Mouse (Mus musculus) T-helper 17 cell (primary cell): ENCODE measurements at regions not wholly inside any gene's neighbourhood (a gene's known extent, or its start where the extent isn't known, plus 50 kb on each side); places are given as distances from the start of the nearest gene placed in this dataset.

ENCODE experiments used
- in situ Hi-C, 2 experiments: fragments of 300-600 bp; cut with MboI, MseI; formaldehyde crosslinking; loops; 1 replicate in 1 of 2; 2 replicates in 1 of 2; pipeline ENCODE4 v1.15.1; 2025; ENCODE audit warnings: high pct_unique_total_duplicates in 2 of 2

DNA sequence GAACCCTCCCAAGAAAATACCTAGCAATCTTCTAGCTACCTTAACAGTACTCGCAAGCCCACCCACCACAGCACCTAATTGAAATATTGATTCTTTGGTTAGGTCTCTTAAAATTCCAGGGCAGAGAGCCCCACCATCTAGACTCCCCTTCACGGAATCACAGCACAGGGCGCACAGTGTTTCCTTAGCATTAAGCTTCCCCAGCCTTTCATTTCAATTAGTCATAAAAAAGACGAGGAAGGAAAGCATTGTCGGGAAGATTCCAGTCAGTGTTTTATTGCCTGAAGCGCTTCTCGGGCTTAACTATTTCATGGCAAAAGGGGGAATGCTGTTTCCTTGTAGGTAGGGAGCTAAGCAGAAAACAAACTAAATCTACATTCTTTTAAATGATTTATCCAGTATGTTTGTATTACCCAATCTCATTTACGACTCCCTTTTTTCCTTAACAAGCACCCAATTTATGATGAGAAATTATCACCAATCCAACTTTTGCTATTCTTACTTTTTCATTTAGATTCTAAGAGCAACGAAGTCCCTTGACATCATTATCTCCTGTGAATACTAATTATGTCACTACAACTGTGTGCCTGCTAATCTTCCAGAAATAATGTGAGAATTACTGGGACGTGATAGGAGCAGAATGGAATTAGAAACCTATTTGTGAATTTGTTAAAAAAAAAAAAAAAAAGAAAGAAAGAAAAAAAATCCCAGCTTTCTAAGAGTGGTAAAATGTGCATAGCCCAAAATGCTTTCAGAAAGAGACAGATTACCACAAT lies 312.6 kb downstream of the Qdpr start:
- in situ Hi-C loops = no loop called here

DNA sequence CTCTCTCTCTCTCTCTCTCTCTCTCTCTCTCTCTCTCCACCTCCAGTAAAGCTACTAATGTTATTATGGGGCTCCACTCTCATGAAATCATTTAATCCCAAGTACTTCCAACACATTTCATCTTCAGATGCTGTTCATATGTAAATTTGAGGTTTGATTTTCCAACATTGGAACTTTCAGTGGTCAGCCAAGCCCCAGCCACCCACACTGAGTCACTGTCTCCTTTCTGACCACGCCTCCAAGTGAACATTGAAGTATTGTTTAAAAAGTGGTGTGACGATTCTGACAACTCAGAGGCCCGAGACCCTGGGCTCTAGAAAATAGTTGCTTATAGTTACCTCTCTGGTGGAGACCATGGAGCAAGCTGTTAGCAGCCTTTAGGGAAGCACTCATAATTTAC lies 313.3 kb downstream of the Qdpr start:
- in situ Hi-C loops = no loop called here

DNA sequence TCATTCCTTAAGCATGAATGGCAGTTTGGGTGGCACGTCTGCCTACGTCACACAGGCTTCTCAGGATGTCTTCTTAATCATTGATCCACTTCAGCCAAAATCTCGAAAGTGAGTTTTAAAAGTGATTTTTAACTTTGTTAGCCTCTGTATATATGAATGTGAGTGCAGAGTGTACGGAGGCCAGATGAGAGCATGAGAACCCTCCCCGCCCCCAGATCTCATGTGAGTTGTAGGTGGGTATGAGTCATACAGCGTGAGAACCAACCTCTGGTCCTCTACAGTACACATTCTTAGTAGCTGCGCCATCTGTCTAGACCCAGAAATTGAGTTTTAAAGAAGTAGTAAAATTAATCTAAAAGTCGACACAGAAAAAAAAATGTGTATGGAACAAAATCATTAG lies 322.1 kb downstream of the Qdpr start:
- in situ Hi-C loops = no loop called here

GRCm38 (mm10) chr5:45121751-45122280 lies 322.3 kb upstream of the Ldb2 start:
- in situ Hi-C loops = no loop called here

DNA sequence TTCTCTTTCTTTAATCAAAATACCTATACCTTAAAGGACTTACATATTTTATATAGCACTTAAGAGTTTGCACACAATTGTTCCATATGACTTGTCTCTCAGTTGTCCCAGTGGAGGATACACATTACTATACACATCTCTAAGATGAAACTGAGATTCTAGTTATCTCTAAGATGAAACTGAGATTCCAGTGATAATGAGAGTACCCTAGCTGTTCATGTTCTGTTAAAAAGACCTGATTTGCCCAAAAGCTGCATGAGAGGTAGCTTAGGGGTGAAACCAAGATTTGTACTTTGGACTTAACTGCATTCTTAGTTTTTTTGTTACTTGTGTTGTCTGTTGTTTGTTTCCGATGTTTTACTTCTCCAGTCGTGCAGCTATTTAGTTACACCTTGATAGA lies 320.3 kb upstream of the Ldb2 start:
- in situ Hi-C loops = no loop called here

DNA sequence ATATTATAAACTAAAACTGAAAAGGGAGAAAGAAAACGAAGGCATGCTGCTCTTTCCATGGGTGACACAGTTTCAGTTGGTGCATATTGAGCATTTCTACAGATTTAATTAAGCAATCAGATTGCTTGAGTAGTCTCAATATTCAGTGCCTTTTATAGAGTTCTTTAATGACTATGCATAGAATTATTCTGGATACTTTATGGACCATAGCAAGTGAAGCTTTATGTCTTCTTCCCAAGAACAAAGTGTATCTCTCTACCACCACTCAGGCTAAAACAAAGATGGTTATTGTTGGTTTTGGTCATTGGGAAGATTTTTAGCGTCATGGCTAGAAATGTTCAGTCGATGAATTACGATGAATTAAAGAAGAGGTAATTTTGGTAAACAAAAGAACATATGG lies 311.8 kb upstream of the Ldb2 start:
- in situ Hi-C loops = no loop called here

DNA sequence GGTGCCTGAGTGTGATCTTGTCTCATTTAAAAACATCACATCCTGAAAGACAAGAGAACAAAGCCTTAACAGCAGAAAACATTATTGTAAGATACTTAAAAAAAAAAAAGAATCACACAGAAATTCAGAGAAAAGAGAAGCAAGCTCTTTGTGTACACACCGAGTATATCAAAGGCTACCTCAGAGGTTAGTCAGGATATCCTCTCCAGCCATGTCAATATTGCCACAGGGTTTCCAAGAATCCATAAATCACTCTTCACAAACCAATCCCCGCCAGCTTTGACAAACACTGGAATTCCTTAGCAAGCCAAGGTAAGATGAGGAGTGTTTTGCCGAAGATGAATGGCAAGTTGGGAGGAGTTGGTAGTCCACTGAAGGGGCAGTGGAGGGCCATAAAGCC lies 311.3 kb upstream of the Ldb2 start:
- in situ Hi-C loops = no loop called here

DNA sequence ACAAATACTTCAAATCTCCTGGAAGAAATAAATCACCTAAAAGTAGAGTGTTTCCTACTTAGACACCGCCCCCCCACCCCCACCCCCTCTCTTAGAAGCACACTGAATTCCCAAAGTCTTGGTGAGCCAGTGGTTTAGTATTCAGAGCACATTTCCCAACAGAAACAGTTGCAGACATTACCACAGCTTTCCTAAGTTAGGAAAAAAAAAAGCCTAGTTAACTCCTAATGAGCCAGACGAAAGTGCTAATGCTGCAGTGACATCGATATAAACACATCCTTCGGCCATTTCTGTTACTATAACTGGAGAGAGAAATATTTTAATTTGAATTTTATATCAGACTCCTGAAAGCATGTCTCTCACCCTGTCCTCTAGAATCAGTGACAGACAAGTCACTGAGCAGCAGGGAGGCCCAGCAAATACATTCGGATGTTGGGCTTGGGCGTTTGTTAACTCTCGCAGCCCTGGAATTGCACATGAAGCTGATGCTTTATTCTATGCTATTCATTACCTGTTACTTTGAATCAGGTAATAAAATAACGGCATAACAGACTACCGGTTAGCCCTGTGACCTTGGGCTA lies 305.8 kb upstream of the Ldb2 start:
- in situ Hi-C loops = no loop called here

GRCm38 (mm10) chr5:45103763-45104428 lies 304.4 kb upstream of the Ldb2 start:
- in situ Hi-C loops = no loop called here

GRCm38 (mm10) chr5:45102661-45103060 lies 303.2 kb upstream of the Ldb2 start:
- in situ Hi-C loops = no loop called here

GRCm38 (mm10) chr5:45101777-45102176 lies 302.3 kb upstream of the Ldb2 start:
- in situ Hi-C loops = no loop called here

DNA sequence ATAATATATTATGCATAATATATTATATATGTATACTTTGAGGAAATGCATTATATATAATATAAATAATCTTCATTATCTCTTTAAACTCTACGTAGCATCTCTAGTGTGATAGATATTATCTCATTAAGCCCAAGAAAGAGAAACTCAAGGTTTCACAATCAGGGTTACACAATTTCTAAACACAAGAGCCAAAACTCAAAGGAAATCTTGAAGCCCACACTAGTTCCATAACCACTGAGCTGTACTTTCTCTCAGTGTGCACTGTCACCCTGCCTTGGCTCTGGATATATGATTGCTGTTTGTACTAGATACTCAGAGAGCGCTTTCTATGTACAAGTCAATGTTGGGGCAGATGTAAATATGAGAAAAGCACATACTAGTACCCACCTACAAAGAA lies 299.6 kb upstream of the Ldb2 start:
- in situ Hi-C loops = no loop called here

- in situ Hi-C loops = no loop called here
Measured at GRCm38 (mm10) chr5:45097941-45098340, 298.5 kb upstream of the Ldb2 start.

DNA sequence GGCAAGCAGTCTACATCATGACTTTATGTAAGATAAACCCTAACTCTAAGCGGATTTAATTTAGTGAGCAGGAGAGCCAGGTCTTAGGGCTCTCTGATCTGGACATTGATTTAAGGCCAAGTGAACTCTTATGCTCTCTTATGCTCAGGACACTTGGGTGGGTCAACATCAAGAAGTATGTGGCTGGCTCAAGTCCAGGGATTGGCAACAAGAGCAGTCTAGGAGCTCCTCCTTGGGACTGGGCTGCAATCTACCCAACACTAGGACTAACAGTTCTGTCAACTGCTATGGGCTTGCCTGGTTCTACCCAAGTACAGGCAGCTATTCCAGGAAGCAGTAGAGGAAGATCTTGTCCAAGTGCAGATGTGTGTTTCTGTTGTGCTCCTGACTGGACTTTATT lies 285.3 kb upstream of the Ldb2 start:
- in situ Hi-C loops = no loop called here

GRCm38 (mm10) chr5:45082601-45083000 lies 283.1 kb upstream of the Ldb2 start:
- in situ Hi-C loops = no loop called here

DNA sequence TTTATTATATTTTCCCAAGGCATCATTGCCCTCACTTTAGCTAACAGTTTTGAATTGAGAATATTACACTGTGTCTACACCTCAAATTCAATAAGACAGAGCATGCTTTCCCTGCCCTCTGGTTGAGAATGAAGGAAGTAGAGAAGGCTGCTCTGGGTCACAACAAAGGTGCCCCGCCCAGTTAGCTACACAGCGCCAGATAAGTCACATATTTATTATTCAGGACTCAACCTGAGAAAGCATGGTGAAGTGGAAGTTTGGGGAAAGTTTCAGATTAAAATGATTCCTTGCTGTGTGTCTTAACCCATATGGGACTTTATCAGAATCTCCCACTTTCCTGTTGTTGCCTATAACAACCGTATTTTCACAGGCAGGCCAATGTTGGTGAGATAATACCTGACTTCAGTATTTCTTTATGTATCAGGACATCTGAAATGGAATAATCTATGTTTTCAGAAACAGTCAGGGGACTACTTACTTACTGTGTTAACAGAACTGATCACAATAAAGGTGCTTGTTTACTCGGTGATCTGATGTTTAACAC lies 276.9 kb upstream of the Ldb2 start:
- in situ Hi-C loops = no loop called here

DNA sequence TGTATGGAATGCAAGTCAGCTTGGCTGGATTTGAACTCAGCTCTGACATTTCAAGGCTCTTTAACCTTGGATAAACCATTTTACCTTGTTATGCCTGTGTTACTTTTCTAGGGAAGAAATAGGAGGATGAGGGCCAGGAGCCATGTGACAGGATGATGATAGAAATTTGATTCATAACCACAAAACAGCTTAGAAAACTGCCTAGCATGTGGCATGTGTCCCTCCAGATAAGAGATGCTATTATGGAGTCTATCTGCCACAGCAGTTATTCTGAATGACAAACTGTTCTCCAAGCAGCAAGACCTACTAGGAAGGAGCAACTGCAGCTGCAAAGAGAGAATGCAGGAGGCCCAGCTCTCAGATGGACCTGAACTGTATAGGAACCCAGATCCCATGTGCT lies 275.7 kb upstream of the Ldb2 start:
- in situ Hi-C loops = no loop called here

DNA sequence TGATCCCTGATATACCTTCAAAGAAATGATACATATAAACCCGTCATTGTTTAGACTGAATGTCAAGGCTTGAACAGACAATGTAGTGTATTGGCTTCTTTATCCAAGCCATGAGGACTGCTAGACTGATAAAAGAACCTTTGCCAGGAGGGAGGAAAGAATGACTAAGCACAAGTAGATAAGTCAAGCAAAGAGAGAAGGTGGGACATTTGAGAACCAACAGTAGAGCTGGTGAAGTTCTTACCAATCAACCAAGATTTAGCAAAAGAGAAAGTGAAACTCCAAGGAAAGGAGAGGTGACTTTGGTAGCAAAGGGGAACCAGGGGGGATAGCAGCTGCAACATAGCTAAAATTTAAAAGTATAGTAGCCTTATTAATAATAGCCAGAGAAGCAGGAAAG lies 273.0 kb upstream of the Ldb2 start:
- in situ Hi-C loops = no loop called here

DNA sequence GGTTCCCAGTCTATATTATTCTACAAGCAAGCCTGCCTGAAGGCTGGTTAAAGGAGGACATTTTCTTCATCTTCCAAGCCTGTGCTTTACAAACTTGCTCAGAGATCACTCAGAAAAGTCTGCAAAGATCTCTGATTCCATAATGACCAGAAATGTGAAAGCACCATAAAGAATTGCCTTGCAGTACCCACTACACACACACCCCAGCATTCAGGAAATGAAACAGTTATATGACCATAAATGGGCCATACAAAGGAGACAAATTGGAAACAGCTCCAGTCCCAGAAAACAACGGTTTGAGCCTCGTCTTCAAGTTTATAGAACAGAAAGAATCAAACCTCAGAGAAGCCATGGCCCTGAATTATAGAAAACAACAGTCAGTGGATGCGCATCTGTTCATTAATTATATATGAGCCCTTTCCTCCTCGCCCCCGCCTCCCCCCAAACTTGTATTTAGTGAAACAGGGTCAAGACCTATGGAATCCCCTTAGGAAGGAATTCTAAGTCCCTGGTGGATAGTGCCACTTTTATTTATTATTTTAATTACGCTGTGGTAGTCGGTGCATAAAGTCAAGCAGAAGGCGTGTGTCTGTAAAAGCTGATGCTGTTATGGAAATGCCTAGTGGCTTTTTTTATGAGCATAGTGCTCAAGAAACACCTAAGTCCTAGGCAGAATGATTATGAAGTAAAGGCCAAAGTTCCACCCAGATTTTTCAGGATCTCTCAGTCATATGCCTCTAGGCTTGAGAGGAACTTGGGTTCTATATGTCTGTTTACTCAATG lies 266.6 kb upstream of the Ldb2 start:
- in situ Hi-C loops = no loop called here

GRCm38 (mm10) chr5:45062567-45062966 lies 263.1 kb upstream of the Ldb2 start:
- in situ Hi-C loops = no loop called here

GRCm38 (mm10) chr5:45055276-45055959 lies 255.9 kb upstream of the Ldb2 start:
- in situ Hi-C loops = no loop called here
